Mouse (Mus musculus): ENCODE results near the gene Specc1. TPM values are rescaled to one million over a fixed set of nuclear protein-coding genes. Genes with fewer than 3 reads are reported as not detected.
A peak's percentile ranks its signal among the peaks of the same experiment; 100 is the strongest.

Specc1 gene
- polyA plus RNA-seq, 2 experiments, result 8.7 to 8.9 TPM

DNA sequence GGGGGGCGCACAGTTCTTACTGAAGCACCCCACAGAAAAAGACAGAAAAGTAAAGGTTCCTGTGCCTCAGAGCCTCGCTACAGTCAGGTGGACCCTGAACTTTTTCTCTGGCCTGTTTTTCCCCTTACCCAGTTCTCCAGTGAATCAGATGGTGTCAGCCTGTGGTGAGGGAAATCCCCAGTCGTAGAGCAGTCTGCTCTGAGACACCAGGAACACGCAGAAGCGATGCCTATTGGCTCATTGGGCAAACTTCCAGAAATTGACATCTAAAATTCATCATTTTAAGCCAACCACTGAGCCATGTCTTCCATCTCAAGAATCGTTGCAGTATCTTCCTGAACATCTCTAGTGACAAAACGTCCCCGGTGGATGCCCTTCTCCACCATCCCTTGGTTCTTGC lies 230.5 kb downstream of the Specc1 start:
- DNase-seq (ENCODE audit: low spot score) (peak; percentile 9), ATAC-seq (ENCODE audit: low FRiP score, low read depth) (no peak)
- H3K9me3 ChIP-seq (ENCODE audit: control insufficient read depth, low read length), result no peaks in the 10 kb centered on the region
- H3K27ac ChIP-seq (replicated peaks; ENCODE audit: low read depth, low read length), result no peak overlapping the region
- no peak for TF ChIP-seq POLR2A (IDR thresholded peaks at IDR 0.05; ENCODE audit: borderline replicate concordance, extremely low read depth, insufficient read depth, insufficient read length)
- H3K9ac ChIP-seq (ENCODE audit: low read depth, low read length, severe bottlenecking), result no peak overlapping the region
- no peaks in the 10 kb centered on the region for H3K4me1 ChIP-seq (ENCODE audit: control insufficient read depth, insufficient read depth, low read length)
- H3K36me3 ChIP-seq (ENCODE audit: control insufficient read depth, insufficient read depth, low read length), result no peaks in the 10 kb centered on the region
- H3K27me3 ChIP-seq (ENCODE audit: control insufficient read depth, insufficient read depth, low read length), result no peaks in the 10 kb centered on the region
- H3K4me3 ChIP-seq (replicated peaks; ENCODE audit: low read length), result no peak overlapping the region
- 89% methylated on average over 8 of the region's 8 CpGs for WGBS
- no peak overlapping the region for H3K4me2 ChIP-seq (replicated peaks; ENCODE audit: low read depth, low read length, severe bottlenecking)

DNA sequence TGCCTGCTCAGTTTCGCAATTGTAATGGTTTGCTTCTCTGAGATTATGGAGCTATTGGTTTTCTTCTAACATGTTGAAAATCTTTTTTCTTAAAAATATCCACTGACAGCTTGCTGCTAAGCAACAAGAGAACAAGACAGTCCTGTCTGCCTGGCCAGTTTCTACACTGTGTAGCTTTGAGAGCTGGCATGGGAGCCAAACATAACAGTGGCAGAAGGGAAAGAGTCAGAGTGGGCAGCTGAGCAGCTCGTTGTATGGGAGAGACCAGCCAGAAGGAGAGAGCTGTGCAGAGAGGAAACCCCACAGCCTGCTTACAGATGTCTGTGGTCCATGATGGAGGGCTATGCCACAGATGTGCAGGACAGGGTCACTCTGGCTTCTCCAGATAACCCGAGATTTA lies 235.5 kb downstream of the Specc1 start:
- Histone ChIP-seq H3K4me2 (replicated peaks; ENCODE audit: low read depth, low read length, severe bottlenecking) (no peak overlapping the region), H3K4me1 (ENCODE audit: control insufficient read depth, insufficient read depth, low read length) (no peaks in the 10 kb centered on the region), H3K27me3 (ENCODE audit: control insufficient read depth, insufficient read depth, low read length) (no peaks in the 10 kb centered on the region), H3K27ac (replicated peaks; ENCODE audit: low read depth, low read length) (no peak overlapping the region), H3K36me3 (ENCODE audit: control insufficient read depth, insufficient read depth, low read length) (no peaks in the 10 kb centered on the region), H3K9me3 (ENCODE audit: control insufficient read depth, low read length) (no peaks in the 10 kb centered on the region), H3K4me3 (replicated peaks; ENCODE audit: low read length) (no peak overlapping the region), H3K9ac (ENCODE audit: low read depth, low read length, severe bottlenecking) (no peak overlapping the region)
- no peak for ATAC-seq (ENCODE audit: low FRiP score, low read depth)
- TF ChIP-seq POLR2A (IDR thresholded peaks at IDR 0.05; ENCODE audit: borderline replicate concordance, extremely low read depth, insufficient read depth, insufficient read length), result no peak
- WGBS, result 87% methylated on average over 3 of the region's 3 CpGs
- DNase-seq (ENCODE audit: low spot score), result no peak

- Histone ChIP-seq H3K4me3 (replicated peaks; ENCODE audit: low read length) (no peak overlapping the region), H3K9me3 (ENCODE audit: control insufficient read depth, low read length) (no peaks in the 10 kb centered on the region), H3K4me1 (ENCODE audit: control insufficient read depth, insufficient read depth, low read length) (no peaks in the 10 kb centered on the region), H3K4me2 (replicated peaks; ENCODE audit: low read depth, low read length, severe bottlenecking) (no peak overlapping the region), H3K9ac (ENCODE audit: low read depth, low read length, severe bottlenecking) (no peak overlapping the region), H3K27ac (replicated peaks; ENCODE audit: low read depth, low read length) (no peak overlapping the region), H3K36me3 (ENCODE audit: control insufficient read depth, insufficient read depth, low read length) (no peaks in the 10 kb centered on the region), H3K27me3 (ENCODE audit: control insufficient read depth, insufficient read depth, low read length) (no peaks in the 10 kb centered on the region)
- 70% methylated on average over 3 of the region's 3 CpGs for WGBS
- no peak for TF ChIP-seq POLR2A (IDR thresholded peaks at IDR 0.05; ENCODE audit: borderline replicate concordance, extremely low read depth, insufficient read depth, insufficient read length)
- no peak for ATAC-seq (ENCODE audit: low FRiP score, low read depth)
- peak; percentile 9 for DNase-seq (ENCODE audit: low spot score)
These were observed 236.6 kb downstream of the Specc1 start for GRCm38 (mm10) chr11:62193116-62193515.

DNA sequence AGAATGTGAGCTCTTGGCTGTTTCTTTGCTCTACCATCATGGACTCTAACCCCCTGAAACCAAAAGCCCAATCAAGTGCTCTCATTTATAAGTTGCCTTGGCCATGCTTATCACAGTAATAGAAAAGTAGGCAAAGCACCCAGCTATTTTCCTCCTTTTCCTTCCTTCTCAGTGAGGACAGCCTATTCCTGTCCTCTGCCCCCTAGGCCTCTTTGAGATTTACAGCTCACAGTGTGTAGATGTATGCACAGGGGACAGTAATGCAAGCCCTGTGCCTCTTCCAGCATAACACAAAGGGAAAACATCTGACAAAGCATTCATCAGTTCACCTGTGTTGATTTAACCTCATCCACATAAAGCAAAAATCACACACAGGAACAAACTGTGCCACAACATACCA lies 237.7 kb downstream of the Specc1 start:
- no peak for TF ChIP-seq POLR2A (IDR thresholded peaks at IDR 0.05; ENCODE audit: borderline replicate concordance, extremely low read depth, insufficient read depth, insufficient read length)
- no peaks in the 10 kb centered on the region for H3K9me3 ChIP-seq (ENCODE audit: control insufficient read depth, low read length)

GRCm38 (mm10) chr11:62200901-62201512 lies 244.4 kb downstream of the Specc1 start:
- Histone ChIP-seq H3K27ac (replicated peaks; ENCODE audit: low read depth, low read length) (no peak overlapping the region), H3K9me3 (ENCODE audit: control insufficient read depth, low read length) (no peaks in the 10 kb centered on the region), H3K36me3 (ENCODE audit: control insufficient read depth, insufficient read depth, low read length) (no peaks in the 10 kb centered on the region), H3K4me1 (ENCODE audit: control insufficient read depth, insufficient read depth, low read length) (no peaks in the 10 kb centered on the region), H3K4me3 (replicated peaks; ENCODE audit: low read length) (no peak overlapping the region), H3K27me3 (ENCODE audit: control insufficient read depth, insufficient read depth, low read length) (no peaks in the 10 kb centered on the region), H3K9ac (ENCODE audit: low read depth, low read length, severe bottlenecking) (no peak overlapping the region), H3K4me2 (replicated peaks; ENCODE audit: low read depth, low read length, severe bottlenecking) (no peak overlapping the region)
- 45% methylated on average over 5 of the region's 5 CpGs for WGBS
- DNase-seq (ENCODE audit: low spot score) (no peak), ATAC-seq (ENCODE audit: low FRiP score, low read depth) (no peak)
- TF ChIP-seq POLR2A (IDR thresholded peaks at IDR 0.05; ENCODE audit: borderline replicate concordance, extremely low read depth, insufficient read depth, insufficient read length), result no peak

More for the DNA sequence above, 237.7 kb downstream of the Specc1 start:
- no peaks in the 10 kb centered on the region for H3K27me3 ChIP-seq (ENCODE audit: control insufficient read depth, insufficient read depth, low read length)
- no peak overlapping the region for H3K9ac ChIP-seq (ENCODE audit: low read depth, low read length, severe bottlenecking)
- ATAC-seq (ENCODE audit: low FRiP score, low read depth) (no peak), DNase-seq (ENCODE audit: low spot score) (no peak)
- H3K4me2 ChIP-seq (replicated peaks; ENCODE audit: low read depth, low read length, severe bottlenecking), result no peak overlapping the region
- H3K27ac ChIP-seq (replicated peaks; ENCODE audit: low read depth, low read length), result no peak overlapping the region
- H3K36me3 ChIP-seq (ENCODE audit: control insufficient read depth, insufficient read depth, low read length), result no peaks in the 10 kb centered on the region
- no peaks in the 10 kb centered on the region for H3K4me1 ChIP-seq (ENCODE audit: control insufficient read depth, insufficient read depth, low read length)
- H3K4me3 ChIP-seq (replicated peaks; ENCODE audit: low read length), result no peak overlapping the region

DNA sequence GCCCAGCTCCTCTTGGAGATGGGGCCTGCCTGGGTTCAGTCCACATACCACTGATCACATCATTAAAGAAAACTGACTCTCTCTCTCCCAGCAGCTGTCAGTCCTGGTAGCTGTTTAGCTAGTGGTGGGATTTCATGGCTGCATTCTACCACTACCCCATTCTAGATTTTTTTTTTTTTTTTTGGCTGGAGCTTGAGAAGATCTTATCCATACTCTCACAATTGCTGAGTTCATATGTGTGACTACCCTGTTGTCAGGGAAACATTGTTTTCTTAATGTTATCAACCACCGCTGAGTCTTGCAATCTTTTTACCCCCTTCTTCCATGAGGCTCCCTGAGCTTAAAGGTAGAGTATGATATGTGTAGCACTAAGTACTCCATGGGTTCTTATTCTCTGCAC lies 246.1 kb downstream of the Specc1 start:
- no peak for DNase-seq (ENCODE audit: low spot score)
- no peak overlapping the region for H3K9ac ChIP-seq (ENCODE audit: low read depth, low read length, severe bottlenecking)
- H3K4me1 ChIP-seq (ENCODE audit: control insufficient read depth, insufficient read depth, low read length), result no peaks in the 10 kb centered on the region
- H3K9me3 ChIP-seq (ENCODE audit: control insufficient read depth, low read length), result no peaks in the 10 kb centered on the region
- 97% methylated on average over 1 of the region's 1 CpGs for WGBS
- no peaks in the 10 kb centered on the region for H3K27me3 ChIP-seq (ENCODE audit: control insufficient read depth, insufficient read depth, low read length)
- no peak overlapping the region for H3K4me2 ChIP-seq (replicated peaks; ENCODE audit: low read depth, low read length, severe bottlenecking)
- no peak for ATAC-seq (ENCODE audit: low FRiP score, low read depth)
- H3K4me3 ChIP-seq (replicated peaks; ENCODE audit: low read length), result no peak overlapping the region
- TF ChIP-seq POLR2A (IDR thresholded peaks at IDR 0.05; ENCODE audit: borderline replicate concordance, extremely low read depth, insufficient read depth, insufficient read length), result no peak
- H3K27ac ChIP-seq (replicated peaks; ENCODE audit: low read depth, low read length), result no peak overlapping the region
- H3K36me3 ChIP-seq (ENCODE audit: control insufficient read depth, insufficient read depth, low read length), result no peaks in the 10 kb centered on the region

Data from limb, embryonic 14.5 days (tissue).